Mouse (Mus musculus) forebrain, embryonic 13.5 days (tissue): ENCODE measurements at regions not wholly inside any gene's neighbourhood (a gene's known extent, or its start where the extent isn't known, plus 50 kb on each side); places are given as distances from the start of the nearest gene placed in this dataset.

Experiments used
- ATAC-seq: fragments of 200-750 bp; cut with Nextera tagmentation; 2 replicates; pipeline ENCODE4 v1.8.0; 2017
- H3K27ac ChIP-seq: fragments of 300-500 bp; sonication (generic); 2 replicates; pipeline ENCODE4 v1.5.1; 2015; ENCODE audit warnings: inconsistent platforms, mild to moderate bottlenecking, moderate library complexity
- H3K27me3 ChIP-seq: fragments of 300-500 bp; sonication (generic); 2 replicates; pipeline ENCODE4 v1.6.1; 2015; ENCODE audit warnings: mild to moderate bottlenecking, inconsistent platforms
- H3K36me3 ChIP-seq: fragments of 300-500 bp; sonication (generic); 2 replicates; pipeline ENCODE4 v1.6.1; 2015; ENCODE audit warnings: mild to moderate bottlenecking, inconsistent platforms; ENCODE audit not compliant: poor library complexity, severe bottlenecking
- H3K4me1 ChIP-seq: fragments of 300-500 bp; sonication (generic); 2 replicates; pipeline ENCODE4 v1.6.1; 2015; ENCODE audit warnings: inconsistent platforms
- H3K4me2 ChIP-seq: fragments of 300-500 bp; sonication (generic); 2 replicates; pipeline ENCODE4 v1.6.1; 2015; ENCODE audit warnings: inconsistent platforms, mild to moderate bottlenecking, moderate library complexity
- H3K4me3 ChIP-seq: fragments of 300-500 bp; sonication (generic); 2 replicates; pipeline ENCODE4 v1.5.1; 2015; ENCODE audit warnings: mild to moderate bottlenecking, inconsistent platforms
- H3K9ac ChIP-seq: fragments of 300-500 bp; sonication (generic); 2 replicates; pipeline ENCODE4 v1.6.1; 2015; ENCODE audit warnings: mild to moderate bottlenecking, inconsistent platforms
- H3K9me3 ChIP-seq: fragments of 300-500 bp; sonication (generic); replicated peaks from 2 replicates; pipeline ENCODE4 v1.6.1; 2016; ENCODE audit warnings: inconsistent platforms
- WGBS: fragments of 180-500 bp; shearing (Covaris S2); methylation state at CpG from one replicate; pipeline ENCODE4 v1.1.7; 2015; 5-methylcytosine and 5-hydroxymethylcytosine counted together

GRCm38 (mm10) chr10:66813850-66814564 is 281.9 kb upstream of the Jmjd1c start:
- Histone ChIP-seq H3K27me3 (no peaks in the 10 kb centered on the region), H3K9me3 (no peaks in the 10 kb centered on the region), H3K4me2 (peak overlapping the region; percentile 49), H3K9ac (no peak overlapping the region), H3K36me3 (no peaks in the 10 kb centered on the region), H3K4me1 (peaks cover 4% of the 10 kb centered on the region; the same call in 1 of the 2 replicates), H3K4me3 (peak overlapping the region; percentile 19), H3K27ac (no peak overlapping the region)
- 12% methylated on average over 15 of the region's 15 CpGs for WGBS
- ATAC-seq, result peak; percentile 41; the same call in 1 of the 2 replicates

- peak; percentile 78 for ATAC-seq
- Histone ChIP-seq H3K27me3 (no peaks in the 10 kb centered on the region), H3K4me2 (peak overlapping the region; percentile 49), H3K9ac (no peak overlapping the region), H3K4me3 (peak overlapping the region; percentile 19), H3K4me1 (peaks cover 4% of the 10 kb centered on the region; the same call in 1 of the 2 replicates), H3K27ac (no peak overlapping the region), H3K9me3 (no peaks in the 10 kb centered on the region), H3K36me3 (no peaks in the 10 kb centered on the region)
- WGBS, result 13% methylated on average over 16 of the region's 16 CpGs
Observed at GRCm38 (mm10) chr10:66814565-66815201, 281.2 kb upstream of the Jmjd1c start.

DNA sequence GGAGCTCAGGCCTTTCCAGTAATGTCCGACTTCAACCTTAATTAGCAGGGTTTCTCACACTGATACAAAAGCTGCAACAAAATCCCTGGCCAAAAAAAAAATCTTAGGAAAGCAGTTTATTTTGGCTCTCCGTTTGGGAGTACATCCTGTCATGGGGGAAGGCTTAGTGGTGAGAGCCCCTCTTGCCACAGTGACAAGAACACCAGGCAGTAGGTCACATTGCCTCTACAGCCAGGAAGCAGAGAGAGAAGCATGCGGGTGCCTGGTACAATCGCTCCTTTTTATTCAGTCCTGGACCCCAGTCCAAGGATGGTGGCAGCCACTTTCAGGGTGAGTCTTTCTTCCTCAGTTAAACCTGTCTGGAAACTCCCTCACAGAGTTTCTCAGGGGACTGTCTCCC is 280.0 kb upstream of the Jmjd1c start:
- 81% methylated on average over 4 of the region's 4 CpGs for WGBS

DNA sequence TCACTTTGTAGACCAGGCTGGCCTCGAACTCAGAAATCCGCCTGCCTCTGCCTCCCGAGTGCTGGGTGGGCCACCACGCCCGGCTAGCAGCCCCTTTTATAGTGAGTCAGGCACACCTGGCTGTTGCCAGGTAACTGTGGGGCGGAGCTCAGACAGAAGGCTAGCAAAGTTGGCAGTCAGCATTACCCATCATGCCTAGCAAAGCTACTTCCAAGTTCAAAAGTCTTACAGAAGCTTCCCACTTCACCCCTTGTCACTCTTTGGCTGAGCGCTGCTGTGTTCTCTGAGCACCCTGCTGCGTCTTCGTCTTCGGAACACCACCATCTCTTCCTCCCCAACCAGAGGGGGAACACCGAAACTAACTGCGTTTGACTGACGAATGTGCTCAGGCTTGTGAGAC is 279.1 kb upstream of the Jmjd1c start:
- H3K27me3 ChIP-seq, result no peaks in the 10 kb centered on the region
- no peak for ATAC-seq
- H3K9ac ChIP-seq, result no peak overlapping the region
- WGBS, result 90% methylated on average over 13 of the region's 13 CpGs
- no peaks in the 10 kb centered on the region for H3K36me3 ChIP-seq
- no peaks in the 10 kb centered on the region for H3K9me3 ChIP-seq
- no peak overlapping the region for H3K27ac ChIP-seq
- H3K4me2 ChIP-seq, result no peak overlapping the region
- peaks cover 4% of the 10 kb centered on the region; the same call in 1 of the 2 replicates for H3K4me1 ChIP-seq
- no peak overlapping the region for H3K4me3 ChIP-seq

More for the DNA sequence above, 280.0 kb upstream of the Jmjd1c start:
- Histone ChIP-seq H3K27ac (no peak overlapping the region), H3K9ac (no peak overlapping the region), H3K4me2 (no peak overlapping the region), H3K4me3 (no peak overlapping the region), H3K4me1 (peaks cover 4% of the 10 kb centered on the region; the same call in 1 of the 2 replicates), H3K9me3 (no peaks in the 10 kb centered on the region), H3K27me3 (no peaks in the 10 kb centered on the region), H3K36me3 (no peaks in the 10 kb centered on the region)
- no peak for ATAC-seq

GRCm38 (mm10) chr10:66817876-66818275 is 278.0 kb upstream of the Jmjd1c start:
- ATAC-seq, result no peak
- Histone ChIP-seq H3K4me1 (peaks cover 4% of the 10 kb centered on the region; the same call in 1 of the 2 replicates), H3K4me3 (no peak overlapping the region), H3K4me2 (no peak overlapping the region), H3K27ac (no peak overlapping the region), H3K9me3 (no peaks in the 10 kb centered on the region; the same call in 1 of the 2 replicates), H3K9ac (no peak overlapping the region), H3K36me3 (no peaks in the 10 kb centered on the region), H3K27me3 (no peaks in the 10 kb centered on the region)
- 85% methylated on average over 7 of the region's 7 CpGs for WGBS

GRCm38 (mm10) chr10:66819517-66819916 is 276.4 kb upstream of the Jmjd1c start:
- no peak overlapping the region for H3K4me2 ChIP-seq
- H3K9ac ChIP-seq, result no peak overlapping the region
- H3K9me3 ChIP-seq, result no peaks in the 10 kb centered on the region; the same call in 1 of the 2 replicates
- ATAC-seq, result no peak
- peaks cover 4% of the 10 kb centered on the region; the same call in 1 of the 2 replicates for H3K4me1 ChIP-seq
- H3K27me3 ChIP-seq, result no peaks in the 10 kb centered on the region
- H3K36me3 ChIP-seq, result no peaks in the 10 kb centered on the region
- no peak overlapping the region for H3K4me3 ChIP-seq
- WGBS, result 85% methylated on average over 8 of the region's 8 CpGs
- no peak overlapping the region for H3K27ac ChIP-seq

DNA sequence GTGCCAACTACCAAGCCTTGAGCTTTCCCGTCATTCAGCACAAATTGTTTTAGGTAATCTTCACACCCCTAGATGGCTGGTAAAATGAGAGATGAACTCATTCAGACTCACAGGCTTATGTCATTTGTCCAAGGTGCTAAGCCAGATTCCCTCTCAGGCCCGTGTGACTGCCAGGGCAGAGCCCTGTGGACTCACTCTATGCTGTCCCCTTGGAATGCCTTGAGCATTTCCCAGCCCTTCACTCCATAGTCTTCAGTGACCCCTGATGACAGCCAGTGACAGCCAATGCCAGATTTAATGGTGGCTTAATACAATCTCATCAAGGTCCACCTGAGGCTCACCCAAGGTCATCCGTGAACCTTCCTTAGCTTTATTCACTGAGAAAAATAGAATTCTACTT is 270.2 kb upstream of the Jmjd1c start:
- ATAC-seq, result no peak
- Histone ChIP-seq H3K4me2 (no peak overlapping the region), H3K4me1 (no peaks in the 10 kb centered on the region), H3K27me3 (no peaks in the 10 kb centered on the region), H3K36me3 (no peaks in the 10 kb centered on the region), H3K9ac (no peak overlapping the region), H3K27ac (no peak overlapping the region), H3K4me3 (no peak overlapping the region), H3K9me3 (no peaks in the 10 kb centered on the region; the same call in 1 of the 2 replicates)
- WGBS, result 82% methylated on average over 3 of the region's 3 CpGs

- Histone ChIP-seq H3K27me3 (no peaks in the 10 kb centered on the region), H3K4me2 (no peak overlapping the region), H3K36me3 (no peaks in the 10 kb centered on the region), H3K9me3 (no peaks in the 10 kb centered on the region; the same call in 1 of the 2 replicates), H3K4me1 (no peaks in the 10 kb centered on the region), H3K9ac (no peak overlapping the region), H3K4me3 (no peak overlapping the region), H3K27ac (no peak overlapping the region)
- no peak for ATAC-seq
- 96% methylated on average over 3 of the region's 3 CpGs for WGBS
Observed at GRCm38 (mm10) chr10:66826327-66826726, 269.6 kb upstream of the Jmjd1c start.

GRCm38 (mm10) chr10:66834974-66835373 is 261.0 kb upstream of the Jmjd1c start:
- WGBS, result 77% methylated on average over 4 of the region's 4 CpGs
- H3K36me3 ChIP-seq, result no peaks in the 10 kb centered on the region
- no peak overlapping the region for H3K4me2 ChIP-seq
- no peaks in the 10 kb centered on the region for H3K27me3 ChIP-seq
- H3K9me3 ChIP-seq, result no peaks in the 10 kb centered on the region
- H3K9ac ChIP-seq, result no peak overlapping the region
- H3K4me1 ChIP-seq, result no peaks in the 10 kb centered on the region
- no peak overlapping the region for H3K4me3 ChIP-seq
- no peak for ATAC-seq
- H3K27ac ChIP-seq, result no peak overlapping the region

DNA sequence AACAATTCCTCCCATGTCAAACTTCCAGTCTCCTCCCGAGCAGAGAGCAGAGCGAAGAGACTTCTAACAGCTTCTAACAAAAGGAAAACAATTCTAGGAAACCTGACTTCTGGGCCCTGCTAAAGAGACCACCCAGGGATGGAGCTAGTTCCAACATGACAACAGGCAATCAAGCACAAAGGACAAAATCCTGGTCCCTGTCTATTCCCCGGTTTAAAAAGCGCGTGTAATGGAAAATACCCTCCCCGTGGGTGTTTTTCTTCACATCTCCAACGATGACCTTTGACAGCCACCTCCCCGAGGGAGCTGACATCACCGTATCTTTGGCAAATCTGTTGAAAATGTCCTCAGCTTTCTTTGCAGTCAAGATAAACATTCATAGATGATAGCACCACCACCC is 256.9 kb upstream of the Jmjd1c start:
- Histone ChIP-seq H3K27ac (no peak overlapping the region), H3K4me2 (no peak overlapping the region), H3K9ac (no peak overlapping the region), H3K4me3 (no peak overlapping the region), H3K36me3 (no peaks in the 10 kb centered on the region), H3K4me1 (no peaks in the 10 kb centered on the region), H3K9me3 (no peaks in the 10 kb centered on the region), H3K27me3 (no peaks in the 10 kb centered on the region)
- no peak for ATAC-seq
- 75% methylated on average over 9 of the region's 9 CpGs for WGBS

- H3K4me3 ChIP-seq, result no peak overlapping the region
- H3K36me3 ChIP-seq, result no peaks in the 10 kb centered on the region
- WGBS, result 84% methylated on average over 2 of the region's 2 CpGs
- no peak overlapping the region for H3K4me2 ChIP-seq
- no peak overlapping the region for H3K9ac ChIP-seq
- no peaks in the 10 kb centered on the region for H3K4me1 ChIP-seq
- no peaks in the 10 kb centered on the region for H3K27me3 ChIP-seq
- no peaks in the 10 kb centered on the region for H3K9me3 ChIP-seq
- no peak overlapping the region for H3K27ac ChIP-seq
- ATAC-seq, result no peak
Observed at GRCm38 (mm10) chr10:66843258-66843657, 252.7 kb upstream of the Jmjd1c start.

DNA sequence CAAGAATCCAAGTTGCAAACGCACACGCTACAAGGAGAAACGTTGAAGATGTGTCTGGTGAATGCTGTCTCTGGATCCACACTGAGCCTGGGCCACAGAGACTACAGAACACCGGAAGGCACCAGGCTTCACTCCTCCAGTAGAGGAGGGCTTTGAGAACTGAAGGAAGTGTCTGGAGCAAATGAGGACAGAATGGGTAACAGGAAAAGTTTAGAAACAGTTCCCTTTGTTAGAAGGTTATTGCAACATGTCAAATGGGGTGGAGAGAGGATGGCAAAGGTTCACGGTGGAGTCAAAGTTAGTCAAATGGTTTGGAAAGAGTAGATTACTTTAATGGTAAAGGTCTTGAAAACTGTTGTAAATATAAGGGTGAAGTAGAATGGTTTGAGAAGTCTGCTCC is 247.1 kb upstream of the Jmjd1c start:
- Histone ChIP-seq H3K27me3 (no peaks in the 10 kb centered on the region), H3K36me3 (no peaks in the 10 kb centered on the region)
- WGBS, result 93% methylated on average over 5 of the region's 5 CpGs

More for the DNA sequence above, 247.1 kb upstream of the Jmjd1c start:
- H3K9ac ChIP-seq, result no peak overlapping the region
- no peak overlapping the region for H3K4me2 ChIP-seq
- no peak for ATAC-seq
- no peaks in the 10 kb centered on the region for H3K9me3 ChIP-seq
- H3K4me3 ChIP-seq, result no peak overlapping the region
- no peak overlapping the region for H3K27ac ChIP-seq
- peaks cover 5% of the 10 kb centered on the region; the same call in 1 of the 2 replicates for H3K4me1 ChIP-seq
